Mouse (Mus musculus): Measurements from ENCODE around the gene H1fnt. TPM values are rescaled to one million over a fixed set of nuclear protein-coding genes. Genes with fewer than 3 reads are reported as not detected.

H1fnt gene
- total RNA-seq (2023) = not detected in 4 replicates

DNA sequence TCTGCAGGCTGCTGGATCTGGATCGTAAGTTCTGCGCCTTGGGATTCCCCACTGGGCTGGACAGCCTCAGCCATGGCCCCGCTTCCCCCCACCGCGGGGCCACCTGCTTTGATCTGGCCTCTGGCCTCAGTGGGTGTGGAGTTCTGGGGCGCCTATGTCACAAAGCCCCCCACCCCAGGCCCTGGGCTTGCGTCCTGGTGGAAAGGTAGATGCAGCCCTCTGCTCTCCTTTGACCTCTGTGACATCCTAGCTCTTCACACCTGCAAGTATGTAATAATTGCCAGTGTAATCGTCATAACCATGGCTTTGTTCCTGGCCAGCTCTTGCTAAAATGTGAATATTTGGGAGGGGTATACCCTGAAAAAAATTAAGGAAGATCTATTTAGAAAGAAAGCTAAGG, at the start of gene H1fnt:
Gene H1fnt, minus strand, starts transcription at position 101 of the 400 bp plus-strand sequence.

GRCm38 (mm10) chr15:98295628-98296551, 38.8 kb upstream of the H1fnt start, which contains the start of gene Zfp641:
Gene Zfp641, minus strand, starts transcription at chr15:98296161.

GRCm38 (mm10) chr15:98234350-98234749, 22.7 kb downstream of the H1fnt start, which contains the start of gene Olfr286:
Gene Olfr286, minus strand, starts transcription at chr15:98234450.

DNA sequence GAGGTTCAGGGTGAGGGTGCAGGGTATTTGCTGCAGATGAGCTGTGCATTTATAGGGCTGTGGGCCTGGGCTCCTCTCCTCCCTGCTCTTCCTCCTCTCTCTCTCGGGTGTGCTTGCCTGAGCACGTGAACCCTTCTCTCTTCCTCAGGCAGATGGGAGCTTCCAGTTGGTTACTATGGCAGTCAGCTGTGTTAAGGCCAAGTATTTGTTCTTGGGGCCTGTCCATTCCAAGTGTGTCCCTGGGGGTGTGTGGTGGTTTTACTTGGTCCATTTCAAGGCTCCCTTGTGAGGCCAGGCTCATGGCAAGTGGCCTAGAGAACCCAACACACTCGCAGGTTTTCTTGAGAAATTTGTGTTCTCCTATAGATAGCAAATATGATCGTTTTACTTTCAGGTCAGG, 36.2 kb downstream of the H1fnt start, which contains the start of the genes Gm44579 and Olfr287:
Gene Gm44579, minus strand, starts transcription at position 101 of the 400 bp plus-strand sequence.
Gene Olfr287, minus strand, starts transcription at position 180 of the 400 bp plus-strand sequence.

Other genes starting within 250 kb of the H1fnt start
- 4.9 to 7.8 TPM (median 6.2 TPM) in 4 replicates for gene Pfkm, start 164.7 kb downstream of the H1fnt start, total RNA-seq (2023)
- gene Senp1, start 163.5 kb downstream of the H1fnt start, total RNA-seq (2023) = 62.1 to 63.5 TPM (median 63.3 TPM) in 4 replicates
- 14.8 to 17.0 TPM (median 16.3 TPM) in 4 replicates for gene Asb8, start 91.7 kb downstream of the H1fnt start, total RNA-seq (2023)
- gene Ccdc184, start 90.1 kb downstream of the H1fnt start, total RNA-seq (2023) = 0.26 TPM in 1 of 4 replicates, not detected in the others
- not detected in 4 replicates for gene Olfr288, start 61.8 kb downstream of the H1fnt start, total RNA-seq (2023)
- gene Gm44579, start 36.3 kb downstream of the H1fnt start, total RNA-seq (2023) = not detected in 4 replicates
- not detected in 4 replicates for gene Olfr287, start 36.2 kb downstream of the H1fnt start, total RNA-seq (2023)
- not detected in 4 replicates for gene Olfr286, start 22.8 kb downstream of the H1fnt start, total RNA-seq (2023)
- not detected in 4 replicates for gene Zfp641, start 38.9 kb upstream of the H1fnt start, total RNA-seq (2023)
- not detected in 4 replicates for gene Olfr285, start 60.1 kb upstream of the H1fnt start, total RNA-seq (2023)
- gene Olfr284, start 83.7 kb upstream of the H1fnt start, total RNA-seq (2023) = not detected in 4 replicates
- gene Olfr283, start 123.7 kb upstream of the H1fnt start, total RNA-seq (2023) = not detected in 4 replicates
- gene Olfr282, start 173.9 kb upstream of the H1fnt start, total RNA-seq (2023) = not detected in 4 replicates
- not detected in 4 replicates for gene Olfr281, start 195.3 kb upstream of the H1fnt start, total RNA-seq (2023)
- gene OR5BS1P, start 212.6 kb upstream of the H1fnt start, total RNA-seq (2023) = not detected in 4 replicates
- not detected in 4 replicates for gene Lalba, start 225.4 kb upstream of the H1fnt start, total RNA-seq (2023)
- gene Olfr279, start 235.1 kb upstream of the H1fnt start, total RNA-seq (2023) = not detected in 4 replicates

All from B cell, adult 62 days (primary cell).